Mouse (Mus musculus) liver, embryonic 18 days (tissue): ENCODE results near the gene Olfr652. TPM values are rescaled to one million over a fixed set of nuclear protein-coding genes. Genes with fewer than 3 reads are reported as not detected.

ENCODE experiments used
- polyA plus RNA-seq: library from polyadenylated mRNA; depleted of rRNA; stranded (reverse); fragments of >200 nt; gene quantifications from 2 replicates; pipeline ENCODE4 v1.2.3, GENCODE M21; 2012; rRNA removed

Olfr652 gene
- polyA plus RNA-seq, result not detected in 2 replicates

DNA sequence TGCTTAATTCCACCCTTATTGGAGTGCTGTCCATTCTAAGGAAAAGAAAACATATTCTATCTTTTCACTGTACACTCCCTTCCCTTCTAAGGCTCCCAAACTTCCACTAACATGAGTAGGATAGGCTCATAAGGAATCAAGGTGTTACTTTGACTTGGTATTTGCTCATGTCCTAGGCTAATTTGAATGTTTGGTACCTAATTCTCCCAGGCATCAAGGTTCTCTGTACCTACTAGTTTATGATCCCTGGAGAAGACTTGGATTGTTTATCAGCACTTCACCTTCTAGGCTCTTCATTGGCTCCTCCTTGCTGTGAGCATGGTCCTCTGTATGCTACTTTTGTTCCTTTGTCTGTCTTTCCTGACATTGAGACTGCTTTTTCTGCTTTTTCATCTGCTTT lies at the start of gene Olfr652:
Gene Olfr652 (plus strand): TSS at position 301 of the 400 bp plus-strand sequence.

DNA sequence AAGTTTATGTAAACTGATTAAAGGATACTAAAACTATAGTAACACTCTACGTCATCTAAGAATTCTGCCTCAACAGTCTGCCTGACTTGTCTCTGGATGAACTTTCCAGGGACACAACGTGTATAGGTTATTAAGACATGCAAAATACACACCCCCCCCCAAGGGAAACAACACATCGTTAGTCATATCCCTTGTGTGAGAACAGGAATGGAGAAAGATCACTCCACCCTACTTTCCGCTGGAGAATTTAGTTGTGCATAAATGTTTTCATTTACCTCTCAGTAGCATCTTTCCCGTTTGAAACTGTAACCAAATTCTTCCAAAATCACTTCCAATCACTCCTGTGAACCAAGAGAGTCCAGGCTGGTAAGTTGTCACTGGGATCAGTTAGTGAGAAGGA lies 10.9 kb upstream of the Olfr652 start, which contains the start of gene Olfr651:
Gene Olfr651 (plus strand): TSS at position 301 of the 400 bp plus-strand sequence.

DNA sequence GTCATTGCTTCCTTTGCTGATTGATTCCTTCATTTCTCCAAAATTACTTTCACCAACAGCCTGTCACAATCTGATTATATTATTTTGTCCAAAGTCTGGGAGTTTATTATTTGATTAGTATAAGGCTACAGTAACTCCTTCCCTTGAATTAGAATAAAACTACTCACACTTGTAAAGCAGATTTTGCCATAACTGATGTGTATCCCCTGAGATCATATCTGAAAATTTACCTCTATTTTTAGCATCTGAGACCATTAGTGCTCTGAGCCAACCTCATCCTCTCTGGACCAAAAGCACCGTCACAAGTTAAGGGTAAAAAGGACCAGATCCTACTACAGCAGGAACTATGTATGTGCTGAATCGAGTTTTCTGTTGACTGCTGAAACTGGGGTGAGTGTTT lies 16.3 kb downstream of the Olfr652 start, which contains the start of gene Olfr653:
Gene Olfr653 (plus strand): TSS at position 301 of the 400 bp plus-strand sequence.

GRCm38 (mm10) chr7:104586725-104587124 lies 26.0 kb downstream of the Olfr652 start, which contains the start of gene Olfr654:
Gene Olfr654 (plus strand): TSS chr7:104587025.

DNA sequence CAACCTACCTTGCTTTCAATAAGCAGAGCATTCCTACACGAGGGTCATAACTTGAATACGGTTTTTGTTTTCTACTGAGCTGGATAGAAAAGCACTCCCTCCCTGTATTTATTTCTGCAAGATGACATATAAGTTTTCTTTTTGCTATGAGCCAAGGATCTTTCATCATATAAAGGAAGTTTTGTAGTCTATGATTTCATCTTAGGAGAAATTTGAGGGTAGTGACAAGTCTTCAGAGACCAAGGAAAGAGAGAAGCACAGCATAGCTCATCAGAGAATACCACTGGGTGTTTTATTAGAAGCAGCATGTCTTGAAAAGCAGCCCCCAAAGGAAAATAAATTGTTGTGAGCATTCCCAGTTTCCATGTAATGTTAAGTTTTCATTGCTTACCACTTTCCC lies 41.0 kb downstream of the Olfr652 start, which contains the start of gene Olfr655:
Gene Olfr655 (minus strand): TSS at position 101 of the 400 bp plus-strand sequence.

GRCm38 (mm10) chr7:104613655-104614054 lies 53.0 kb downstream of the Olfr652 start, which contains the start of gene Olfr656:
Gene Olfr656 (plus strand): TSS chr7:104613955.

Other genes with a start within 250 kb of the Olfr652 start
- 8.1 and 9.8 TPM in 2 replicates for gene Trim12a, start 245.4 kb upstream of the Olfr652 start, polyA plus RNA-seq
- gene Trim34b, start 231.4 kb upstream of the Olfr652 start, polyA plus RNA-seq, result 0.06 and 0.09 TPM in 2 replicates
- 4.3 and 5.4 TPM in 2 replicates for gene Trim12c, start 207.5 kb upstream of the Olfr652 start, polyA plus RNA-seq
- 2.0 and 2.1 TPM in 2 replicates for gene Trim30b, start 191.0 kb upstream of the Olfr652 start, polyA plus RNA-seq
- gene Trim30c, start 160.1 kb upstream of the Olfr652 start, polyA plus RNA-seq, result 0.65 and 0.76 TPM in 2 replicates
- gene Trim30a, start 95.7 kb upstream of the Olfr652 start, polyA plus RNA-seq, result 9.0 and 10.3 TPM in 2 replicates
- 3.8 and 4.3 TPM in 2 replicates for gene Trim30d, start 53.1 kb upstream of the Olfr652 start, polyA plus RNA-seq
- not detected in 2 replicates for gene Olfr651, start 10.8 kb upstream of the Olfr652 start, polyA plus RNA-seq
- not detected in 2 replicates for gene Olfr653, start 16.4 kb downstream of the Olfr652 start, polyA plus RNA-seq
- gene Olfr654, start 26.1 kb downstream of the Olfr652 start, polyA plus RNA-seq, result not detected in 2 replicates
- not detected in 2 replicates for gene Olfr655, start 40.9 kb downstream of the Olfr652 start, polyA plus RNA-seq
- gene Olfr656, start 53.1 kb downstream of the Olfr652 start, polyA plus RNA-seq, result not detected in 2 replicates
- gene Olfr657, start 63.9 kb downstream of the Olfr652 start, polyA plus RNA-seq, result not detected in 2 replicates
- gene Olfr658, start 86.4 kb downstream of the Olfr652 start, polyA plus RNA-seq, result 0.01 TPM in 1 of 2 replicates, not detected in the other
- not detected in 2 replicates for gene Olfr659, start 105.9 kb downstream of the Olfr652 start, polyA plus RNA-seq
- gene Olfr661, start 125.6 kb downstream of the Olfr652 start, polyA plus RNA-seq, result not detected in 2 replicates
- gene Usp17le, start 216.6 kb downstream of the Olfr652 start, polyA plus RNA-seq, result 0.01 TPM in 1 of 2 replicates, not detected in the other